Comparison of ENCODE assay signal across 1 mouse cellular context in the genomic region with DNA sequence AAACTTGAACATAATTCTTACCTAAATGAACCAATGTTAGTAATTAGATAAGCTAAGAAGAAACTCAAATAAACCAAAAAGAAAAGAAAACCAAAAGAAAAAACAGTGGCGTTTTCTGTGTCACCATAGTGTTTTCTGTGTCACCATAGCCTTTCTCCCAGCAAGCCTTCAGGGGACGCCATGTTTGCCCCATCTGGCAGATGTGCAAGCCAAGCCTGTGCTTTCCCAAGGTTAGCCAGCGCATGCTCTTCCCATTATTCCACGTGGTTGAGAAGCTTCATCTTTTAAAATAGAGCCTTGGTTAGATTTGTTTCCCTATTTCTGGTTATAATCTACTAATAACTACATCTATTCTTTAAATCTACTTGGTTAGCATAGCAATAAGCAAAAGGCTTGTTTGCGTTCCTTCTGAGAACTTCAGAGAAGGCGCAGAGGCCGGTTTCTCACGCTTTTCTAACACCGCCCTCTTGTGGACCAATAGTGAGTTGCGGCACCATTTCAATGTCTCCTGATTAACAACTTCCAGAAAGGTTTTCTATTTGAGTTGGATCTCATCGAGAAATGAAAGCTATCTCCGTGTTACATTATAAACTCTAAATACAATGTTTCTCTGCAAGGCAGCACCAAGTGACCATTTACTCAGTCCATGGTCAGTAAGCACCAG.
TF ChIP-seq lines count a peak whose summit lies in the region.

No protein-coding gene starts in this region.

TF ChIP-seq in CH12.LX, 34 proteins besides CTCF, POLR2A, EP300 and RAD21 (continued from another document):
- TF ChIP-seq SMC3 (IDR thresholded peaks at IDR 0.05; ENCODE audit: low read depth, low read length), result peak; percentile 81
- TF ChIP-seq IRF4 (IDR thresholded peaks at IDR 0.05; ENCODE audit: low read depth, low read length), result peak; percentile 40; the same call in 1 of the 2 replicates
- 0 out of 2 replicates have a peak, but pooled peaks have one; percentile 9 for TF ChIP-seq JUND (conservative IDR thresholded peaks at IDR 0.05; ENCODE audit: low read depth, low read length)
TF ChIP-seq in CH12.LX: peak in this region for 4.
